In the genomic region with DNA sequence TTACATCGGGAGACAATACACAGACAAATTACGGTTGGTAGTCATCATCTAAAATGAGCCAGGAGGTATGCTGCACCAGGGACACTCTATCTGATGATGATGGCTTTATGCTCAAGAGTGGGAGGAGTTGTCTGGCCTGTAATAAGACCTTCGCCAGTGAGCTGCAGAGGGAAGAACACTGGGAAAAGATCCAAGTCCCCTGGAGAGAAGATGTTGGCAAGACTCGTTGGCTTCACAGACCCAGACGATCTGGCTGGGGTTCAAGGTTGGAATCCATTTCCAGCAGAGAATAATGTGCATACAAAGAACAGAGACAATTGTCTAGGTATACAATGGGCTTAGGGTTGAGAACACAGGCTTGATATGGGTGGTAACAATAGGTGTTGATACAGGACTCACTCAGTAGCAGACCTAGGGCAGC, we compare ENCODE assay signal across 11 mouse cellular contexts. TPM values are rescaled to one million over a fixed set of nuclear protein-coding genes. Genes with fewer than 3 reads are reported as not detected.
DNase-seq lines count a peak whose midpoint lies in the region; ATAC-seq lines count a peak whose summit lies in the region.
"Had no signal": no experiment of that assay in that cellular context is flagged by ENCODE, and none has a peak within 500 bp of the region (broad histone marks: within the 10 kb centered on the region; RNA-seq: fewer than 3 reads in every experiment).

No protein-coding gene starts in this region.

- no peaks in the 10 kb centered on the region for H3K9me3 ChIP-seq in neural tube, embryonic 14.5 days (ENCODE audit: control insufficient read depth, low read length)

- H3K4me1 ChIP-seq in neural tube, embryonic 14.5 days (ENCODE audit: control insufficient read depth, insufficient read depth, low read length): no peaks in the 10 kb centered on the region

- DNase-seq in gastrocnemius, postnatal 4 days (ENCODE audit: low spot score in 2 of 2): peak; percentile 40 to 69
- DNase-seq in gastrocnemius, postnatal 36 days: no peak
- DNase-seq in neural tube, embryonic 10.5 days (ENCODE audit: extremely low spot score, low spot score): no peak
- DNase-seq in fat pad, adult 2 months (ENCODE audit: extremely low read depth, low read depth, low spot score): peak; percentile 10
- peak; percentile 51 for DNase-seq in ovary, postnatal 36 days (ENCODE audit: low spot score)
- DNase-seq in right cerebral cortex, postnatal 25 days: no peak
- DNase-seq: kidney, postnatal 10 days had no signal

- no peak overlapping the region for H3K4me3 ChIP-seq in neural tube, embryonic 14.5 days (ENCODE audit: low read depth, low read length)

- no peaks in the 10 kb centered on the region for H3K27me3 ChIP-seq in neural tube, embryonic 14.5 days (ENCODE audit: control insufficient read depth, insufficient read depth, low read length)
- H3K27me3 ChIP-seq: CH12.LX had no signal

- no peak overlapping the region for H3K4me2 ChIP-seq in neural tube, embryonic 14.5 days (ENCODE audit: low read depth, low read length)

- intact Hi-C loops in gastrocnemius, postnatal 36 days (cut with DNase I): loop anchor here (10.0 kb wide), 1 partner anchor 650 kb away; no protein-coding TSS in a partner anchor

- WGBS in neural tube, embryonic 14.5 days: 55% methylated on average over 5 of the region's 5 CpGs

- ATAC-seq in neural tube, embryonic 14.5 days (ENCODE audit: low read depth): peak; percentile 65; the same call in 1 of the 2 replicates
- no peak for ATAC-seq in monocyte, adult 5-6 weeks (replicated peaks; ENCODE audit: insufficient number of reproducible peaks, low FRiP score, low TSS enrichment, poor library complexity, severe bottlenecking)
- ATAC-seq: midbrain, embryonic 16.5 days had no signal

- no peak overlapping the region for H3K9ac ChIP-seq in neural tube, embryonic 14.5 days (replicated peaks; ENCODE audit: low read depth, low read length)

- H3K36me3 ChIP-seq in neural tube, embryonic 14.5 days (ENCODE audit: control insufficient read depth, insufficient read depth, low read length): no peaks in the 10 kb centered on the region

- H3K27ac ChIP-seq in neural tube, embryonic 14.5 days (ENCODE audit: low read depth, low read length): no peak overlapping the region

RNA-seq across cellular contexts. Expression of gene Ahi1, which starts 17.1 kb away (rescaled TPM):
- 1 to 10 TPM; 4.8 to 5.1 TPM for total RNA-seq in gastrocnemius, postnatal 4 days (2021)
- total RNA-seq in gastrocnemius, postnatal 36 days (2021): under 1 TPM; 0.91 to 0.94 TPM
- 130 and 150 TPM in 2 replicates for polyA plus RNA-seq in neural tube, embryonic 14.5 days (2014; fragmentation: Nextera tagmentation; extraction: Ambion mirVana)
- 2.3 to 7.2 TPM (median 5.8 TPM) in 3 replicates for total RNA-seq in monocyte, adult 5-6 weeks (2017)

Comparison
In these comparisons a context has a peak if more than half of its experiments do, and no peak if none do; other contexts are left out.
1. DNase-seq: peak in gastrocnemius, postnatal 4 days (2 of 2), fat pad, adult 2 months (single experiment) and ovary, postnatal 36 days (single experiment); none in gastrocnemius, postnatal 36 days (0 of 2), neural tube, embryonic 10.5 days (single experiment) and right cerebral cortex, postnatal 25 days (single experiment).